Mouse (Mus musculus) adrenal gland, adult (tissue): ENCODE results near the gene Tgfb2.

Experiments used
- DNase-seq, 2 experiments: peaks; one replicate each; pipeline ENCODE4 v3.0.0; 2022 to 2023; ENCODE audit warnings: low spot score in 1 of 2; ENCODE audit not compliant: inconsistent age in 2 of 2

Gene Tgfb2

GRCm38 (mm10) chr1:186702391-186703255 lies 3.2 kb downstream of the Tgfb2 start:
- peak in 1 of 2 experiments; percentile 34 for DNase-seq

- no peak for DNase-seq
Measured at GRCm38 (mm10) chr1:186701206-186701905, 4.4 kb downstream of the Tgfb2 start.

- DNase-seq, result no peak
Measured at GRCm38 (mm10) chr1:186700496-186700895, 5.3 kb downstream of the Tgfb2 start.

- peak in 1 of 2 experiments; percentile 55 for DNase-seq
Measured at GRCm38 (mm10) chr1:186698583-186699338, 7.0 kb downstream of the Tgfb2 start.

- no peak for DNase-seq
Measured at GRCm38 (mm10) chr1:186696231-186696630, 9.6 kb downstream of the Tgfb2 start.

GRCm38 (mm10) chr1:186695361-186695760 lies 10.4 kb downstream of the Tgfb2 start:
- DNase-seq, result no peak

GRCm38 (mm10) chr1:186692370-186692769 lies 13.4 kb downstream of the Tgfb2 start:
- DNase-seq, result no peak

- no peak for DNase-seq
Measured at GRCm38 (mm10) chr1:186691708-186692107, 14.1 kb downstream of the Tgfb2 start.

GRCm38 (mm10) chr1:186684041-186684440 lies 21.7 kb downstream of the Tgfb2 start:
- no peak for DNase-seq

GRCm38 (mm10) chr1:186682606-186683005 lies 23.2 kb downstream of the Tgfb2 start:
- DNase-seq, result no peak

GRCm38 (mm10) chr1:186677614-186678013 lies 28.2 kb downstream of the Tgfb2 start:
- no peak for DNase-seq

- no peak for DNase-seq
Measured at GRCm38 (mm10) chr1:186676199-186676598, 29.6 kb downstream of the Tgfb2 start.

GRCm38 (mm10) chr1:186675263-186675662 lies 30.5 kb downstream of the Tgfb2 start:
- no peak for DNase-seq

GRCm38 (mm10) chr1:186674621-186675020 lies 31.2 kb downstream of the Tgfb2 start:
- no peak for DNase-seq

GRCm38 (mm10) chr1:186673166-186673565 lies 32.6 kb downstream of the Tgfb2 start:
- DNase-seq, result no peak

- DNase-seq, result no peak
Measured at GRCm38 (mm10) chr1:186663412-186663811, 42.4 kb downstream of the Tgfb2 start.

- no peak for DNase-seq
Measured at GRCm38 (mm10) chr1:186662996-186663395, 42.8 kb downstream of the Tgfb2 start.

GRCm38 (mm10) chr1:186661206-186661921 lies 44.4 kb downstream of the Tgfb2 start:
- no peak for DNase-seq

- DNase-seq, result no peak
Measured at GRCm38 (mm10) chr1:186658783-186659182, 47.0 kb downstream of the Tgfb2 start.

GRCm38 (mm10) chr1:186657559-186658219 lies 48.1 kb downstream of the Tgfb2 start:
- no peak for DNase-seq
